Mouse (Mus musculus): ENCODE data around the gene Klc4.

Klc4 gene

DNA sequence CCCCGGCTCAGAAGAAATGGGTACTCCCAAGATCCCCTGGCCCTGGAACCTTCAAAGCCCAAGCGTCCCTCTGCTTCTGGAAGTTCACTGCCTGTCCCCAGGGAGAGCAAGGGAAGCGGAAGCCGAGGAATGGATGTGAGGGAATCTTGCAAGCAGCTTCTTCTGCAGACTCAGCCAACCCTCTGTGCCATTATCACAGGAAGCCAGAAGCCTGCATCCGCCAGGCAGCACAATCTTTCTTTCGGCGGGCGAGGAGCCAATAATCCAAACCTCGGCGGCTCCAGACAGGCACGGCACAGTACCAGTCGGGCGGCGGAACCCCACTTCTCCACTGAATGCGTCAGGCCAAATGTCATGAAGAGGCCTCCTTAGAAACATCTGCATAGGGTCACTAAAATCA, 24.5 kb downstream of the Klc4 start:
- DNase-seq (ENCODE audit: low read depth, low spot score): no peak

GRCm38 (mm10) chr17:46619683-46620357, 26.0 kb downstream of the Klc4 start:
- no peak for DNase-seq (ENCODE audit: low read depth, low spot score)

DNA sequence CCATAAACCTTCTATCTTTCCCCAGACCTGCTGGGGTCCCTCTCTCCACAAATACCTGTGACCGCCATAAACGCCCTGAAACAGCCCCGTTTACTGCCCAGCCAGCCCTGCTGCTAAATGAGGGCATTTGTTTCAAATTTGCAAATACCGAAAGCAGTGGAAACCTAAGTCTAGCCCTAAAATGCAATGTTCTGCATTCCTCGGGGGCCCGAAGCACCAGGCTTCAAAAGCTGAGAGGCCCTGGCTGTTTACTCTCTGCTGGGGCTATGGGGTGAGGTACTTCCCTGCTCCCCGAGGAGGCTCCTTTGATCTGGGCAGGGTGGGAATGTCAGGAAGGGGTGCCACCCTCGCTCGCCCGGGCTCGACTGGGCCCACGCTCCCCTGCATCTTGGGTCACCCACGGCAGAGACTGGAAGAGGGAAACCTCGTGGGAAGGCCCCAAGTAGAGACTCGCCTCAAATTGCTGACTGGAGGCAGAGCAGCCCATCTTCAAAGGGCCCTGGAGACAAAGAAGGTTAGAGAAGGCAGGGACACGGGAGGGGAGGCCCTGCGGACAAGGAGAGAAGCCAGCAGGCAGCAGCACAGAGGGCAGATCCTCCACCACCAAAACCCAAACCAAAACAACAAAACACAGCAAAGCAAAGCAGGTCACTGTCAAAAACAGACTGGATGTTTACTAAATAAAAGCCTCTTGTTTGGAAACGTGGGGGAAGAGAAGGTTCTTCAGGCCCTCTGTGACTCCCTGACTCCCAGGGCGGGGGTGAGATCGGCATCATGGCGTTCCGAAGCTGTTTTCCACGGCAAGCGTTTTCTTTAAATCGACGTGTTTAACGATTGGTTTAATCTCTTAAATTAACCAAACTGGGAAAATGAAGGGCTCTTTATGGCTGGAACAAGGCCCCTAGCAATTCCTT, 26.8 kb downstream of the Klc4 start:
- DNase-seq (ENCODE audit: low read depth, low spot score): no peak

DNA sequence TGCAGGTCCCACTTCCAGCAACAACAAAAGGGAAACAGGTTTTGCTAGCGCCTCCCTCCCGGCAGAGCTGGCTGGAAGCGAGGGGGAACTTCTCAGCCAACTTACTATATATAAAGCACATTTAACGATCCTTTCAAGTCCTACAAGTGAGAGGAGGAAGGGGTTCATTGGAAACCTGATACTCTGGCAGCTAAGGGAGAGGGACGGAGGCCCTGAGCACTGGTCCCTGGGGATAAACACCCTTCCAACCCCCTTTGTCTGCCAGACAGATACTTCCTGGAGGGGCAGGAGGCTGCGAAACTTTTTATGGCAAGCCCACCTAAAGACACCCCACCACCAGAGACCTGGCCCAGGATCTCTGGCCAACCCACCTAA, 27.4 kb downstream of the Klc4 start:
- no peak for DNase-seq (ENCODE audit: low read depth, low spot score)

GRCm38 (mm10) chr17:46617799-46618198, 28.0 kb downstream of the Klc4 start:
- DNase-seq (ENCODE audit: low read depth, low spot score): no peak

GRCm38 (mm10) chr17:46613229-46613628, 32.6 kb downstream of the Klc4 start:
- DNase-seq (ENCODE audit: low read depth, low spot score): no peak

- no peak for DNase-seq (ENCODE audit: low read depth, low spot score)
Observed at GRCm38 (mm10) chr17:46612820-46613219, 33.0 kb downstream of the Klc4 start.

- no peak for DNase-seq (ENCODE audit: low read depth, low spot score)
Observed at GRCm38 (mm10) chr17:46612189-46612588, 33.6 kb downstream of the Klc4 start.

DNA sequence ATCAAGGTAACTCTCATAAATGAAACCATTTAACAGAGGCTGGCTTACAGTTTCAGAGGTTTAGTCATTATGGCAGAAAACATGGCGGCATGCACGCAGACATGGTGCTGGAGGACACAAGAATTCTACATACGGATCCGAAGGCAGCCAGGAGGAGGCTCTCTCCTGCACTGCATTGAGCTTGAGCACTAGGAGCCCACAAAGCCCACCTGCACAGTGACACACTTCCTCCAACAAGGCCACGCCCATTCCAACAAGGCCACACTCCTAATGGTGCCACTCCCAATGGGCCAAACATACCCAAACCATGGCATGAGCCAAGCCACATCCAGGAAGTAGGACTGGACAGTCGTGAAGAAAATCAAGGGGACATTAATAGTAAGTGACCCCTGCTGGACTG, 34.5 kb downstream of the Klc4 start:
- DNase-seq (ENCODE audit: low read depth, low spot score): no peak

- no peak for DNase-seq (ENCODE audit: low read depth, low spot score)
Observed at GRCm38 (mm10) chr17:46609721-46610514, 35.9 kb downstream of the Klc4 start.

GRCm38 (mm10) chr17:46605987-46606386, 39.8 kb downstream of the Klc4 start:
- no peak for DNase-seq (ENCODE audit: low read depth, low spot score)

- DNase-seq (ENCODE audit: low read depth, low spot score): no peak
Observed at GRCm38 (mm10) chr17:46605126-46605525, 40.7 kb downstream of the Klc4 start.

GRCm38 (mm10) chr17:46603229-46603628, 42.6 kb downstream of the Klc4 start:
- no peak for DNase-seq (ENCODE audit: low read depth, low spot score)

DNA sequence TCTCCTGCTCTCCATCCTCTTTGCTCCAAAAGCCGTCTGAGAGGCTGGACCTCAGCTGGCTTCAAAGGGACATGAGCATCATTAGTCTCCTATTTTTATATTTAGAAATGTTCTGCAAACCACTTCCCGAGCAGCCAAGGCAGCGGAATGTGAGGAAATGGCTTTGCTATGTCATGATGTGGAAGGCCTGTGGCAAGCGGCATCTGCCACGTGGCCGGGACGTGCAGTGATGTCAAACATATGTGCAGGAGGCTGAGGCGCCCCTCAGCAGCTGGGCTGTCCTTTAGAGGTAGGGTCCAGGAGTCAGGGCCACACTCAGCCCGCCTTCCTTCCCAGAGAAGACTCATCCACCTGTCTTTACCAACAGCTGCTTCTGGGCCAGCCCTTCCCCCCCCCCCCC, 43.6 kb downstream of the Klc4 start:
- DNase-seq (ENCODE audit: low read depth, low spot score): no peak

GRCm38 (mm10) chr17:46600569-46600968, 45.3 kb downstream of the Klc4 start:
- DNase-seq (ENCODE audit: low read depth, low spot score): no peak

- DNase-seq (ENCODE audit: low read depth, low spot score): no peak
Observed at GRCm38 (mm10) chr17:46598963-46599362, 46.9 kb downstream of the Klc4 start.

DNA sequence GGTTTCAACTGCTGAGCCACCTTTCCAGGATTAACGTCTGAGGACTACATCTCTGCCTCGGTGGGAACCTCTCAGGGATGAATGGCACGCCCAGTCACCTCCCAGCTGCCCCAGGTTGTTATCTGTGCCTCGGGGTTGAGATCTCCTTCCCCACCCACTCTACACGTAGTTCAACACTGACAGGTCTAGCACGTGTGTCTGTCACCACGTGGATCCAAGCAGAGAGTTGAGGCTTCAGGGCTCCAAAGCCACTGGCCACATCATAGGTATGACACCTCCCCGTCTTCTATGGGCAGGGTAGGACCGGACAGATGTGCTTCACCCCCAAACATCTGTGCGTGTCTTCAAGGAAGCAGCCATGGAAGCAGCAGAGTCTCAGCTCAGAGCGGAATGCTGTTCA, 47.9 kb downstream of the Klc4 start:
- DNase-seq (ENCODE audit: low read depth, low spot score): no peak

DNA sequence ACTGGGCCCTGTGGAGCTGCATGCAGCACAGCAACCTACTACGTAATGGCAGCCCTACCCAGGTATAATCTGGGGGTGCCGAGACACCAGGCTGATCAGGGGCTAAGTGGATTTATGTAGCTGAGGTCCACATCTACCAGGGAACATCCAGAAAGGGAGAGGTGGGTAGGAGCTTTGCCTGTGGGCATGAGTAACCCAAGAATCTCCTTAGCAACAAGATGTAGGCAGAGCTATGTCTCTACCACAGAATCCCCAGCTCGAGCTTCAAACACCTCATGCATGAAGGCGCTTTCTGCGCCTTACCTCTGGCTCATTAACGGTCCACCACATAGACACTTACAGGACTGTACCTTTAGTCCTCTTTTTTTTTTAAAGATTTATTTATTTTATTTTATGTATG, 50.5 kb downstream of the Klc4 start:
- DNase-seq (ENCODE audit: low read depth, low spot score): no peak

- DNase-seq (ENCODE audit: low read depth, low spot score): no peak
Observed at GRCm38 (mm10) chr17:46594606-46595005, 51.2 kb downstream of the Klc4 start.

GRCm38 (mm10) chr17:46593124-46593523, 52.7 kb downstream of the Klc4 start:
- DNase-seq (ENCODE audit: low read depth, low spot score): no peak

GRCm38 (mm10) chr17:46591406-46591805, 54.4 kb downstream of the Klc4 start:
- no peak for DNase-seq (ENCODE audit: low read depth, low spot score)

- DNase-seq (ENCODE audit: low read depth, low spot score): no peak
Observed at GRCm38 (mm10) chr17:46590439-46590838, 55.4 kb downstream of the Klc4 start.

Measured in c-Kit-negative CD71-positive TER-119-positive erythroid progenitor cells, embryonic 14.5 days (primary cell).